Mouse (Mus musculus) naive thymus-derived CD4-positive, alpha-beta T cell, adult 5 months (primary cell): ENCODE results near the gene Olfr1263. TPM values are rescaled to one million over a fixed set of nuclear protein-coding genes. Genes with fewer than 3 reads are reported as not detected.

Experiments used
- polyA plus RNA-seq: library from polyadenylated mRNA; unstranded; fragments of 100-300 nt; shearing (Covaris generic); gene quantifications from one replicate; pipeline ENCODE4 v1.2.1, GENCODE M21; 2017

Gene Olfr1263
- not detected for polyA plus RNA-seq

GRCm38 (mm10) chr2:90011831-90012230 lies at the start of gene Olfr1263:
Olfr1263 (plus strand) TSS chr2:90012131.

GRCm38 (mm10) chr2:89974184-89974583 lies 37.7 kb upstream of the Olfr1263 start, which contains the start of gene Olfr1260:
Olfr1260 (plus strand) TSS chr2:89974340.

GRCm38 (mm10) chr2:89990921-89991320 lies 21.0 kb upstream of the Olfr1263 start, which contains the start of gene Olfr1261:
Olfr1261 (plus strand) TSS chr2:89991221.

GRCm38 (mm10) chr2:89999845-90000244 lies 12.1 kb upstream of the Olfr1263 start, which contains the start of gene Olfr1262:
Olfr1262 (plus strand) TSS chr2:90000145.

GRCm38 (mm10) chr2:90025477-90025876 lies 13.5 kb downstream of the Olfr1263 start, which contains the start of gene Olfr1264:
Olfr1264 (minus strand) TSS chr2:90025577.

GRCm38 (mm10) chr2:90035037-90035436 lies 23.1 kb downstream of the Olfr1263 start, which contains the start of gene Olfr1265:
Olfr1265 (plus strand) TSS chr2:90035337.

GRCm38 (mm10) chr2:90063494-90063893 lies 51.6 kb downstream of the Olfr1263 start, which contains the start of gene Olfr140:
Olfr140 (minus strand) TSS chr2:90063594.

Other genes starting within 250 kb of the Olfr1263 start
- gene Olfr1254, start 218.5 kb upstream of the Olfr1263 start, polyA plus RNA-seq: not detected
- gene Olfr1255, start 200.1 kb upstream of the Olfr1263 start, polyA plus RNA-seq: not detected
- not detected for gene Olfr1256, start 170.6 kb upstream of the Olfr1263 start, polyA plus RNA-seq
- not detected for gene Olfr48, start 163.9 kb upstream of the Olfr1263 start, polyA plus RNA-seq
- gene Olfr1257, start 133.7 kb upstream of the Olfr1263 start, polyA plus RNA-seq: not detected
- not detected for gene Olfr1258, start 84.8 kb upstream of the Olfr1263 start, polyA plus RNA-seq
- gene Olfr1259, start 63.5 kb upstream of the Olfr1263 start, polyA plus RNA-seq: not detected
- gene Olfr1260, start 37.8 kb upstream of the Olfr1263 start, polyA plus RNA-seq: 0.11 TPM
- gene Olfr1261, start 20.9 kb upstream of the Olfr1263 start, polyA plus RNA-seq: not detected
- not detected for gene Olfr1262, start 12.0 kb upstream of the Olfr1263 start, polyA plus RNA-seq
- gene Olfr1264, start 13.4 kb downstream of the Olfr1263 start, polyA plus RNA-seq: not detected
- 0.10 TPM for gene Olfr1265, start 23.2 kb downstream of the Olfr1263 start, polyA plus RNA-seq
- gene Olfr140, start 51.5 kb downstream of the Olfr1263 start, polyA plus RNA-seq: not detected
- gene Olfr1269, start 109.3 kb downstream of the Olfr1263 start, polyA plus RNA-seq: not detected
- gene Olfr32, start 130.2 kb downstream of the Olfr1263 start, polyA plus RNA-seq: not detected
- gene Olfr1270, start 141.0 kb downstream of the Olfr1263 start, polyA plus RNA-seq: not detected
- not detected for gene Olfr1506, start 212.4 kb downstream of the Olfr1263 start, polyA plus RNA-seq
- gene Olfr142, start 245.5 kb downstream of the Olfr1263 start, polyA plus RNA-seq: not detected